Mouse (Mus musculus) kidney, adult 2 months (tissue): ENCODE results near the gene Rps3.
"Not testable (repeated sequence)": the region's sequence is repeated elsewhere in the genome, so short reads cannot be mapped to it uniquely, and the experiment has no call there.

Source experiments
- CTCF ChIP-seq: fragments of 200-500 bp; conservative IDR thresholded peaks from 2 replicates; pipeline ENCODE4 v1.5.1; 2011; ENCODE audit warnings: low read depth, mild to moderate bottlenecking, control low read depth, low read length, moderate library complexity, mixed read lengths; ENCODE audit not compliant: insufficient read depth, insufficient read length
- POLR2A ChIP-seq: fragments of 200-500 bp; IDR thresholded peaks from one replicate; pipeline ENCODE4 v1.6.1; 2011; ENCODE audit warnings: low read depth, low read length, control low read depth

DNA sequence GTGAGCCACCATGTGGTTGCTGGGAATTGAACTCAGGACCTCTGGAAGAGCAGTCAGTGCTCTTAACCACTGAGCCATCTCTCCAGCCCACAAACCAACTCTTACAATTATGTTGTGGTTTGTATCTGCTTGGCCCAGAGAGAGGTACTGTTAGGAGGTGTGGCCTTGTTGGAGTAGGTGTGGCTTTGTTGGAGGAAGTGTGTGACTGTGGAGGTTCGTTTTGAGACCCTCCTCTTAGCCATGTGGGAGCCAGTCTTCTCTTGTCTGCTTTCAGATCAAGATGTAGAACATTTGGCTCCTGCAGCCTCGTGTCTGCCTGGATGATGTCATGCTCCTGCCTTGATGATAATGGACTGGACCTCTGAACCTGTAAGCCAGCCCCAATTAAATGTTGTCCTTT, 24.6 kb upstream of the Rps3 start:
- not testable (repeated sequence) for TF ChIP-seq CTCF, POLR2A
